ENCODE assay signal across 25 mouse cellular contexts in genomic region chrX:162413124-162413523, GRCm38 (mm10).
"Had no signal": no experiment of that assay in that cellular context is flagged by ENCODE, and none has a peak within 500 bp of the region (broad histone marks: within the 10 kb centered on the region; RNA-seq: fewer than 3 reads in every experiment).

No protein-coding gene starts in this region.

- H3K27ac ChIP-seq: gastrocnemius, adult 2 months; heart, embryonic 10.5 days; hindbrain, embryonic 10.5 days; hindbrain, embryonic 12.5 days; hindbrain, embryonic 14.5 days; intestine, embryonic 15.5 days; layer of hippocampus, adult 2 months; limb, embryonic 10.5 days; limb, embryonic 12.5 days; liver, embryonic 13.5 days had no signal

- DNase-seq: gastrocnemius, adult 2 months; gastrocnemius, postnatal 10 days; gastrocnemius, postnatal 25 days; heart, adult 18-20 months; heart, postnatal 10 days; heart, postnatal 4 days; kidney, adult 18-20 months; kidney, adult 8-10 months; kidney, postnatal 10 days; kidney, postnatal 25 days; kidney, postnatal 4 days; liver; liver, embryonic 13.5 days had no signal

- H3K4me3 ChIP-seq: gastrocnemius, adult 2 months; heart, embryonic 10.5 days; heart, embryonic 12.5 days; hindbrain, embryonic 10.5 days; hindbrain, embryonic 12.5 days; intestine, embryonic 15.5 days; layer of hippocampus, adult 2 months; limb, embryonic 10.5 days; limb, embryonic 12.5 days; liver, embryonic 13.5 days had no signal

- H3K4me1 ChIP-seq: heart, embryonic 10.5 days; heart, embryonic 12.5 days; hindbrain, embryonic 10.5 days; hindbrain, embryonic 12.5 days; intestine, embryonic 15.5 days; limb, embryonic 10.5 days; limb, embryonic 12.5 days; liver, embryonic 13.5 days had no signal

- ATAC-seq: hindbrain, embryonic 16.5 days; inflammation-experienced regulatory T-cells, adult 6 months; intestine, embryonic 15.5 days; intestine, postnatal 0 days had no signal
